Mouse (Mus musculus) cerebellum, adult 2 months (tissue): ENCODE data around the gene Rfx4.

Experiments
- CTCF ChIP-seq: fragments of 200-500 bp; IDR thresholded peaks from 2 replicates; pipeline ENCODE4 v1.5.1; 2011; ENCODE audit warnings: low read depth, mild to moderate bottlenecking, control low read depth, low read length, moderate library complexity, borderline replicate concordance; ENCODE audit not compliant: insufficient read depth
- POLR2A ChIP-seq: fragments of 200-500 bp; IDR thresholded peaks from 2 replicates; pipeline ENCODE4 v1.6.1; 2011; ENCODE audit warnings: low read length, control low read depth, borderline replicate concordance; ENCODE audit not compliant: insufficient read depth

GRCm38 (mm10) chr10:84758483-84759431, 2.9 kb downstream of the Rfx4 start:
- no peak for TF ChIP-seq POLR2A
- TF ChIP-seq CTCF = no peak
